Mouse (Mus musculus) activated CD4-positive, CD25-positive, alpha-beta regulatory T cell, adult 9 weeks (primary cell): Measurements from ENCODE around the gene Hspb2. TPM values are rescaled to one million over a fixed set of nuclear protein-coding genes. Genes with fewer than 3 reads are reported as not detected.

Source experiments
- polyA plus RNA-seq: library from polyadenylated mRNA; unstranded; fragments of 100-300 nt; shearing (Covaris generic); gene quantifications from one replicate; pipeline ENCODE4 v1.2.1, GENCODE M21; 2017

Gene Hspb2
- polyA plus RNA-seq: not detected

GRCm38 (mm10) chr9:50752054-50752602 is at the start of gene Hspb2:
TSS of gene Hspb2 (minus strand) at chr9:50752354.

GRCm38 (mm10) chr9:50774991-50775612 is 22.9 kb upstream of the Hspb2 start, which contains the start of the genes Alg9 and 1110032A03Rik:
TSS of gene Alg9 (plus strand) at chr9:50775019.
TSS of gene 1110032A03Rik (minus strand) at chr9:50775520.

GRCm38 (mm10) chr9:50768107-50769002 is 16.2 kb upstream of the Hspb2 start, which contains the start of gene Fdxacb1:
TSS of gene Fdxacb1 (plus strand) at chr9:50768236.

GRCm38 (mm10) chr9:50751323-50751722 is 831 bp downstream of the Hspb2 start, which contains the start of gene Cryab:
TSS of gene Cryab (plus strand) at chr9:50751325.

GRCm38 (mm10) chr9:50746214-50746677 is 5.9 kb downstream of the Hspb2 start, which contains the start of gene 2310030G06Rik:
TSS of gene 2310030G06Rik (minus strand) at chr9:50746536.

GRCm38 (mm10) chr9:50738914-50739870 is 13.0 kb downstream of the Hspb2 start, which contains the start of gene Dixdc1:
TSS of gene Dixdc1 (minus strand) at chr9:50739517.

Other genes with a start within 250 kb of the Hspb2 start
- gene Pts, start 223.6 kb downstream of the Hspb2 start, polyA plus RNA-seq: 145 TPM
- gene Il18, start 197.5 kb downstream of the Hspb2 start, polyA plus RNA-seq: 5.3 TPM
- gene Bco2, start 197.2 kb downstream of the Hspb2 start, polyA plus RNA-seq: 0.94 TPM
- not detected for gene Tex12, start 191.0 kb downstream of the Hspb2 start, polyA plus RNA-seq
- 171 TPM for gene Sdhd, start 148.5 kb downstream of the Hspb2 start, polyA plus RNA-seq
- gene Timm8b, start 148.4 kb downstream of the Hspb2 start, polyA plus RNA-seq: 109 TPM
- gene Pih1d2, start 135.0 kb downstream of the Hspb2 start, polyA plus RNA-seq: 0.77 TPM
- gene Nkapd1, start 134.9 kb downstream of the Hspb2 start, polyA plus RNA-seq: 20.5 TPM
- 36.3 TPM for gene Dlat, start 92.6 kb downstream of the Hspb2 start, polyA plus RNA-seq
- 0.34 TPM for gene Dixdc1, start 12.8 kb downstream of the Hspb2 start, polyA plus RNA-seq
- not detected for gene 2310030G06Rik, start 5.8 kb downstream of the Hspb2 start, polyA plus RNA-seq
- not detected for gene Cryab, start 1.0 kb downstream of the Hspb2 start, polyA plus RNA-seq
- 10.1 TPM for gene Fdxacb1, start 15.9 kb upstream of the Hspb2 start, polyA plus RNA-seq
- 10.9 TPM for gene Alg9, start 22.7 kb upstream of the Hspb2 start, polyA plus RNA-seq
- gene 1110032A03Rik, start 23.2 kb upstream of the Hspb2 start, polyA plus RNA-seq: 14.7 TPM
- gene Ppp2r1b, start 92.9 kb upstream of the Hspb2 start, polyA plus RNA-seq: 87.8 TPM